Mouse (Mus musculus): ENCODE results near the gene Olfr545.

DNA sequence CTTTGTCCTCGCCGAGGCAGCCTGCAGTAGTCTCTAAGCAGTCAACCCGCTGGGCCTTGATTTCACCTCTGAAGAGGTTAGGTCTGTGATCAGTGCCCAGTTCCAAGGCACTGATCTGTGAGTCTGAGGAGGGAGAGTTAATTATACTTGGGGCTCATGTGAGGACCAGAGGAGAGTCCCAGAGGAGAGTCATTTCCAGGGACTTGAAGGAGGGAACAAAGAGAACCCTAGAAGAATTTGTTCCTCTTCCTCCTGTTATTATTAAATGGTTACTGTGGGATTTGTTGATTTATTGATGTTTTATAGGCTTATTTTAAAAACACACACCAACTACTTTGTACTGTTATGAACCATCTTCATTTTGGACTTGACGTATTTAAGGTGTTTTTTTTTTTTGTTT lies 17.8 kb downstream of the Olfr545 start, which contains the start of gene Olfr543:
- TF ChIP-seq ZC3H11A (IDR thresholded peaks at IDR 0.05; ENCODE audit: borderline replicate concordance, low read depth, low read length) (no peak), HCFC1 (IDR thresholded peaks at IDR 0.05; ENCODE audit: borderline replicate concordance, insufficient read depth, low read length) (no peak)
